Mouse (Mus musculus): ENCODE data around the gene Ces1d. TPM values are rescaled to one million over a fixed set of nuclear protein-coding genes. Genes with fewer than 3 reads are reported as not detected.
A peak's percentile ranks its signal among the peaks of the same experiment; 100 is the strongest.
"Not testable (repeated sequence)": the region's sequence is repeated elsewhere in the genome, so short reads cannot be mapped to it uniquely, and the experiment has no call there.

Gene Ces1d
- 100 to 1,000 TPM; 231 to 249 TPM for total RNA-seq (2021)

DNA sequence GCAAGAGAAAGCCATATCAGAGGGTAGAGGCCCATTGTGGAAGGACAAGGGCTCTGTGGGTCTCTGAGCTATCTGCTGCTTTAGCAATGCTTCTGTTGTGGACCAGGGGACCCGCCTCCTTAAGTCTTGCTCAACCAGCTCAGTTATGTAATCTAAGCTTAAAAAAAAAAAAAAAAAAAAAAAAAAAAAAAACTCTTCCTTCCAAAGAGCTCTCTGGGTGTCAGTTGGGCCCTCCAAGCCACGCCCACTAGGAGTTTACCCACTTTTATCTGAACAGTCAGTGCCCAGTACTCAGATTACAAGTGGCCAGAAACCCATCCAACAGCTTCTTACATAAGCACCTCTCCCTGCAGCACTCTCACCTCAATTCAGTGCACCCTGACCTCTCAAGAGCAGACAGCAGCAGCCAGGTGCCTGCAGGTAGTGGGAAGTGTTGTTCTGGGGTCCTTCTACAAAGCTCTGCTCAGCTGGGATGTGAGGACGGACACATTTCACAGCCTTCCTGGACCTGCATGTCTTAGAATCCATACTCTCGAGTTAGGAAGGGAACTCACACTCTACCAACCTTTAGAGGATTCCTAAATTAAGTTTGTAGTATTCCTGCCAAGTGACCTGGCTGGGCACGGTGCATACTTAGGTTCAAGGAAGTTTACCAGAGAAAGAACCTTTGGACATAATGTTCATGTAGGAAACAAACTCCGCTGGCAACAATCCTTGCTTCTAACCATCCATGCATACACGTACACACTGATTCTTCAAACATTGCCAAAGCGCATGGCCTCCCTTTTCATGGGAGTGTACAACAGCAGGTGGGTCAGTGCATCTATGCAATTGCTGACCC is at the start of gene Ces1d:
Gene Ces1d (minus strand): TSS at position 154 of the 841 bp plus-strand sequence.
- peak; percentile 50 to 62 for DNase-seq
- intact Hi-C loops (cut with DNase I) = loop anchor here (5.0 kb wide), 1 partner anchor 199 kb away; no protein-coding TSS in a partner anchor

DNA sequence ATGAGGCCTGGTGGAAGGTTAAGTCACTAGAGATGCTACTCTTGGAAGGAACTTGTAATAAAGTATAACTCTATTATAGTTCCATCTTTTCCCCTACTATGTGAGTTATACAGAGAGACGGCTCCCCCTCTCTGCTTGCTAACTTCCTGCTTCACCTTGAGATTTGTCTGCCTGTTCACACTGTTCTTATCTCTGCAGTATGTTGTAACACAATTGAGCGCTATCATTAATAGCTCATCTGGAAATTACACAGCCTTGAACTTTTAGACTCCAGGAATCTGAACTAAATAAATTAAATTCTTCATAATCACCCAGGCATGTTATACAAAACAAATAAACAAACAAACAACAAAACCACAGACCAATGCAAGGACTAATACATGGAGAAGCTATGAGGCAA is 48.4 kb upstream of the Ces1d start:
- DNase-seq = no peak
- intact Hi-C loops (cut with DNase I) = no loop called here

DNA sequence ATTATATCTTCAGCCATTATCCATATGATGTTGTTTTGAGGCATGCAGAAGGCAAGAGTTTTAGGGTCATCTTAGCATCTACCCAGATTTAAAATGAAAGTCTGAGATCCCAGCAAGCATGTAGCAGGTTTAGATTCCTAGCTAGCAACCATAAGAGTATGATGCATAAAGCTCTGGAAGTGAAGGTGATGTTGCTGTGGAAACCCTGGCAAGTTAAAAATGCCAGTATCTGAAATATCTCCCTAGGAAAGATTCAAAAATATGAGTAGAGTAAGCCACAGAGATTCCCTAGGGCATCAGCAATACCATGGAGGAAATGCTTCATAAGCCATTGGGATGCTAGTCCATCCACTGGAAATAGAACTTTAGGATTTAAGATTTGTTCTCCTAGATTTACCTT is 42.2 kb upstream of the Ces1d start:
- intact Hi-C loops (cut with DNase I) = no loop called here
- DNase-seq = no peak

- DNase-seq = no peak
- intact Hi-C loops (cut with DNase I) = no loop called here
Measured at GRCm38 (mm10) chr8:93235681-93236080, 38.0 kb upstream of the Ces1d start.

DNA sequence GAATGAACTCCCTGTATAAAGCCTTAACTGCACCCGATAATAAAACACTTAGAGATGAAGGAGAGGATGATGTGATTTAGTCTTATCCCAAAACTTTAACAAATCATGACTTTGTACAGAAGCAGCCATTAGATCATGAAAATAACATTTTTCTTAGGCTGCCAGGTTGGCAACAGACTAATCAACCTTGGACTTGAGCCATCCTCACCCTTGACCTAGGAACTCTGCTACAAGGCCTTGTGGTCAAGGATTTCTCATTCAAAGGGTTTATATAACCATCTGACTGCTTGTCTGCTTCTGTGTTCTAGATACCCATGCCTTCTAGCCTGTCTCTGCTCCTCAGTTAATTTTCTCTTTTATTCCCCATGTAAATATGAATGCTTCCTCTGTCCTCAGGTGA is 37.1 kb upstream of the Ces1d start:
- no peak for DNase-seq
- intact Hi-C loops (cut with DNase I) = no loop called here

DNA sequence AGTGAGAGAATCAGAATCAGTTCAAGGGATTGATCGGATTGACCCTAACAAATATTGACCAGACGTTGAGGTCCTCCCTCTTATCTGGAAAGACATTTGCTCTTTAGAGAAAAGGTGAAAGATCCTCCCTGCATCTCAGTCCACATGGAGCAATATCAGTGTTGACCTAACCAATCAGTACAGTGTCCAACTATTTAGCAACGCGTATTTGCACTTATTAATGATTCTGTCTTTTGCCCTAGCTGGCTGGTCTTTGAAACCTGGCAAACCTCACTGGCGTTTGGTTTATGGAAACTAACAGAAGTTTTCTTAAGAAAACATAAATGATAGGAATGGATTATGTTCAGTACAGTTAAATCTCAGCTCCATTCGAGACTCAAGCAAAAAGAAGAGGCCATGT is 36.4 kb upstream of the Ces1d start:
- intact Hi-C loops (cut with DNase I) = no loop called here
- DNase-seq = no peak

DNA sequence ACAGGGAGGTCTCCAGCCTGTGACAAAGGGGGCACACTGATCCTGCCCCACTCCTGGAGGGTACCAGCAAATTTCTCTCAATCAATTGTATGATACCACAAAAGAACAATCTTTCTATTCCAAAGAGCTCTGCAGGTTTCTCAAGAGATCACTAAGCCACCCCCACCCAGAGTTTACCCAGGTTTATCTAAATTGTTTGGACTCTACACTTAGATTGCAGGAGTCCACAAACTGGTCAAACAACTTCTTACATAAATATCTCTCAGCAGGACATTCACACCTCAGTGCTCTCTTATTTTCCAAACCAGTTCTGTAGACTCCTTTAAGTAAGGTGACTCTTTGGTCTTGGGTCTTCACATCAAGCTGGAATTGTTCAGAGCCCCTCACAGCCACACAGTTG is 31.8 kb upstream of the Ces1d start, which contains the start of gene Ces1e:
Gene Ces1e (minus strand): TSS at position 174 of the 400 bp plus-strand sequence.
- no peak for DNase-seq
- intact Hi-C loops (cut with DNase I) = no loop called here

GRCm38 (mm10) chr8:93228673-93229370 is 31.2 kb upstream of the Ces1d start:
- intact Hi-C loops (cut with DNase I) = no loop called here
- DNase-seq = no peak

DNA sequence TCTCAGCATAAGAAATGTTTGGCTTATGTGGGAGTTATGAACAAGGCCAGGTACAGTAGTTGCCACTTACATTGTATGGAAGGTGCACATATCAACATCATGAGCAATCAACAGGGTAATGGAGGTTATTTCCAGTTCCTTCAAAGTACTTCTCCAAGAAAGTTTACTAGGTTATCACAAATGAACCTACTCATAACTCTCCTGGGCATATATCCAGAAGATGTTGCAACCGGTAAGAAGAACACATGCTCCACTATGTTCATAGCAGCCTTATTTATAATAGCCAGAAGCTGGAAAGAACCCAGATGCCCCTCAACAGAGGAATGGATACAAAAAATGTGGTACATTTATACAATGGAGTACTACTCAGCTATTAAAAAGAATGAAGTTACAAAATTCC is 28.8 kb upstream of the Ces1d start:
- DNase-seq; intact Hi-C loops (cut with DNase I): not testable (repeated sequence)

GRCm38 (mm10) chr8:93221896-93222295 is 24.3 kb upstream of the Ces1d start:
- intact Hi-C loops (cut with DNase I) = loop anchor here (5.0 kb wide), 1 partner anchor 175 kb away; no protein-coding TSS in a partner anchor
- no peak for DNase-seq

DNA sequence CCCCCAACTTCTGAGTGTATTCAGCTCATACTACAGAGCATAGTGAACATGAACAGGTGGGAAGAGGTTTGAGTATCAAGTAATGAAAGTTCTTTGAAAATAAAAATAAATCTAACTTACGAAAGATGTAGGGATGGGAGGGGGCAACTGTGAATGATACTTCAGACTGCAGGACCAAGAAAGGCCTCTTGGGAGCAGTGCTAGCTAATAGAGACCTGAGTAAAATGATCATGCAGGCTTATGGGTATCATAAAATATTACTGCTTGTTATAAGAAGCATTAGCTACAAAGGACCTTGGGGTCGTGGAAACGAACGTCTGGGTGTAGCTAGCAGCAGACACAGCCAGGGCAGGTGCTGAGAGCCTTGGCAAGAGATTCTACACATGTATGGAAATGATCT is 20.2 kb upstream of the Ces1d start:
- intact Hi-C loops (cut with DNase I) = no loop called here

DNA sequence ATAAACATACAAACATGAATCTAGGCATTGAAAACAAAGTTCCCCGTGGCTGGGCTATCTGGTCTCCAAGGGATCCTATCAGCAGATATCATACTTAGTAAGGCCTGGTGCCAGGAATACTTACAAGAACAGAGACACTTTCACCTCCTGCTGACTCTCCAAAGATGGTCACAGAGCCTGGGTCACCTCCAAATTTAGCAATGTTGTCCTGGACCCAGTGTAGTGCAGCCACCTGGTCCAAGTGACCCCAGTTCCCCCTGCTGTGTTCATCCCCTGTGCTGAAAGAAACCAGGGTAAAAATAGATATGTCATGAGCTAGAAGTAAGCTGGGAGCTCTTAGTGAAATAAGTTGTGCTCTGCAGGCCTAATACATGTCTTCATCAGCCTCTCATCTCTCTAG is 19.7 kb upstream of the Ces1d start:
- intact Hi-C loops (cut with DNase I) = no loop called here

More for the DNA sequence above, 20.2 kb upstream of the Ces1d start:
- no peak for DNase-seq

DNA sequence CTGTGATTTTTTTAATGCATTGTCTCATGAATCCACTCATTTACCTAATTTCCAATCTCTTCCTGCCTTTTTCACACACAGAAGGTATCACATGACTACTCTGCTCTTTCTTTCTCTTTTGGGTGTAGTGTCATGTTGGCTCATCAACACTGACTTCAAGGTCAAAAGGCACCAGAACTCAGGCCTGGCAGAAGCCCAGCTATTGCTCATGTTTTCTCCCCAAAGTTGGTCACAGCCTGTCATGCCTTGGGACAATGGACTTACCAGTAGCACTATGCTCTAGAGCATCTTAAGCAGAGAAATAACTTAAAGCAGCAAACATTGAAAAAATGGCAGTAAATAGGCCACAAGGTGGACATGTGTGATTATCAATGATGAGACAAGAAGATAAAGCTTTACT is 13.5 kb upstream of the Ces1d start:
- intact Hi-C loops (cut with DNase I) = no loop called here
- DNase-seq = no peak

More for the DNA sequence above, 19.7 kb upstream of the Ces1d start:
- peak; percentile 21 to 41 for DNase-seq

DNA sequence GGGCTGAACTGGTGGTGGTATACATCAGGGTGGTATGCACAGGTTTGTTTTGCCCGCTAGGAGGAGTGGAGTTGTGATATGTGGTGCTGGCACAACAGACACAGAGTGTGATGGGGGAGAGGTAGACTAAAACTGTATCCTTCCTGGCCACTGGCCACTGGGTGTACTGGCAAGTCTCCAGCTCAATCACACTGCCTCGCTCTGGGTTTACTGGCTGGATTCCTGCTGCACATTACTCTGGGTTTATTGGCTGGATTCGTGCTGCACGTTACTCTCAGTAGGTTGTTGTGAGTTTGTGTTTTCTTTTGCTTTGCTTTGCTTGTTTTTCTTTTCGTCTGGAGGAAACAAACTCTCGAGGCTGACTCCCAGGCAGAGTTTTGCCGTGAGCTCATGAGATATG is 1.5 kb upstream of the Ces1d start:
- DNase-seq = peak in 1 of 2 experiments; percentile 26
- intact Hi-C loops (cut with DNase I) = loop anchor here (5.0 kb wide), 1 partner anchor 198 kb away; no protein-coding TSS in a partner anchor

DNA sequence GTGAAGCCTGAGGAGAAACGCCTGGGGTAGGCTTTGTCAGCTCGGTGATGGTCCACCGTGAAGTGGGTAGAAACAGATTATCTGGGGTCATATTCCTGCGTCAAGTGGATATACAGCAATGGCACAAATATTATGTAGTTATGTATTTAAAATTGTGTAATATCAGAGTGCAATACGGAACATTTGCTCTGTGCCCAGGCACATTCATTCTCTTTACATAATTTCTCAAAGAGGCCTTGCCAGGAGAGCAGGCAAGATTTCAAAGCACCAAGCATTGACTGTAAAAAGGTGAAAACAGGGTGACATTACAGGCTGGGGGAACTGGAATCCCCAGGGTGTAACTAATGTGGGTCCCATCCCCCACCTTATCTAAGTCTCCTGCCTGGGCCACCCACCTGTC is 1.2 kb downstream of the Ces1d start:
- intact Hi-C loops (cut with DNase I) = loop anchor here (5.0 kb wide), 1 partner anchor 201 kb away; no protein-coding TSS in a partner anchor
- no peak for DNase-seq

- peak in 1 of 2 experiments; percentile 28 for DNase-seq
- intact Hi-C loops (cut with DNase I) = no loop called here
Measured at GRCm38 (mm10) chr8:93180581-93181129, 17.0 kb downstream of the Ces1d start.

GRCm38 (mm10) chr8:93176593-93176992 is 21.0 kb downstream of the Ces1d start:
- intact Hi-C loops (cut with DNase I) = no loop called here
- DNase-seq = no peak

DNA sequence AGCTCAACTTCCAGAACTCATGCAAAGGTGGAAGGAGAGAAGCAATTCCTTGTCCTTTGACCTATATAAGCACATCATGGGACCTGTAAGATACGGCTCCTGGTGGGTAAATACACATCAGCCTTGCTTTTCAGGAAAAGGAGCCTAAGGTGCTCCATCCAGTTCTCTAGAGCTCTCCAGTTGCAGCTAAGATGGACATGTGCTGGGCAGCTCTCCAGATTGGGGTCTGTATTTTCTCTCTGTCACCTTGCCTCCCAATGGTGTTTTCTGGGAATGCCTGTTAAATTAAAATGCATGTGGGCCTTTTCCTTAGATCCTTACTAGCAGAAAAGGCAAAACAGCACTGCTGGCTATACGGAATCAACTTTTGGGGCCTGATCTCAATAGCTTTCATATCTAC is 23.1 kb downstream of the Ces1d start:
- no peak for DNase-seq
- intact Hi-C loops (cut with DNase I) = no loop called here

- intact Hi-C loops (cut with DNase I) = no loop called here
- DNase-seq = peak; percentile 55 to 63
Measured at GRCm38 (mm10) chr8:93171846-93172590, 25.6 kb downstream of the Ces1d start.

GRCm38 (mm10) chr8:93163363-93163762 is 34.3 kb downstream of the Ces1d start:
- intact Hi-C loops (cut with DNase I) = no loop called here
- DNase-seq = no peak

DNA sequence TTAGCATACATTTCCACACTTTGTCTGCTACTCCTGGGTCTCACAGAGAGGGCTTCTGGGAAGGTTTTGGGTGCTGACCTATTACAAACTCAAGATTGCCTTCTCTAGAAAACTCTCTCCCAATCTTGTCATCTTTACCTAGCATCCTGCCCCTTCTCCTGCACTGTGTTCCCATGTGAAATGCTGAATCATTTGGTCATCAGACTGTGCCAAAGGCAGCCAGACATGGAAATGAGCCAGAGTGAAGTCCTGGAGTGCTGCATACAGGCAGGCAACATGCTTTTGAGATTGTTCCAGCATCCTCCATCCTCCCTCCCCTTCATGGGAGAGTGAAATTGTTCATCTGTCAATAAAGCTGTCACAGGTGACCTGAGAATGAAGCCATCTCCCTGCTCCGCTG is 46.2 kb downstream of the Ces1d start:
- intact Hi-C loops (cut with DNase I) = no loop called here
- no peak for DNase-seq

All from heart, postnatal 36 days (tissue).